Comparison of ENCODE assay signal across 8 mouse cellular contexts in the genomic region with DNA sequence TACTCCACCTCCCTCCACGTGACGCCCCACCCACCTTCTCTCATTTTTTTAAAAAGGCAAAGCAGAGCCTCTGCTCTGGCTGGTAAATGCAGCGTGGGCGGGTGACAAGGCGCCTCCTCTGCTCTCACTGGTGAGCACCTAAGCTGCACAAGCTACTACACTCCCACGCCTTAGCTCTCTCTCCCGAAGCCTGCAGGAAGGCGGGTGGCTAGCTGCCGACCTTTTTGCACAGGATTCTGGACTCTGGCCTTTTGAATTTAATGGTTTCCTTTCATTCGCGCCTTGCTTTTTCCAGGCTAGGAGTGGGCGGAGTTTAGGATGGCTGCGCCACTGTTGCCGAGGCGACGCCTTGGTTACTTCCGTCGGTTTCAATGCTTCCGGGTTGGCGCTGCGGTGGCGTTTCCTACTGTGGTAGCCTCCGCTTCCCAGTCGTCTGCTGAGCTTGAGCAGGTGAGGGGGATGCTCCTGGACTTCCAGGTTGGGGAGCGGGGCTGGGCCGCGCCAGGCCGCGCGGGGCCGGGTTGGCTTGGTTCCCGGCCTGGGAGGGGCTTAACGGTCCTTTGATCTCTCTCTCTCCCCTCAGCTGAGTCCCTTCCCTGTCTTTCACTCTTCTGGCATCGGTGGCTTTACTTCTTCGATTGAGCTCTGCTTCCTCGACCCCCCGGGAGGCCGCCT. TPM values are rescaled to one million over a fixed set of nuclear protein-coding genes. Genes with fewer than 3 reads are reported as not detected.
DNase-seq lines count a peak whose midpoint lies in the region; ATAC-seq and TF ChIP-seq lines count a peak whose summit lies in the region.

Gene Slc25a14 (plus strand): TSS at position 35 of the 675 bp plus-strand sequence.

- TF ChIP-seq POLR2A in bone marrow macrophage, adult 2 months (IDR thresholded peaks at IDR 0.05; ENCODE audit: borderline replicate concordance, low read depth, low read length): no peak
- peak; percentile 48 for TF ChIP-seq POLR2A in embryonic fibroblast, embryonic 13.5 days (IDR thresholded peaks at IDR 0.05; ENCODE audit: low read depth, low read length)

- TF ChIP-seq CTCF in bone marrow macrophage, adult 2 months (IDR thresholded peaks at IDR 0.05; ENCODE audit: low read depth, low read length): no peak
- TF ChIP-seq CTCF in embryonic fibroblast, embryonic 13.5 days (IDR thresholded peaks at IDR 0.05; ENCODE audit: borderline replicate concordance, insufficient read depth, low read length): no peak

- DNase-seq in 416B (ENCODE audit: low read depth) (peak; percentile 81), liver (peak; percentile 77)
- peak; percentile 70 to 80 for DNase-seq in heart, adult 9 months (ENCODE audit: low spot score in 2 of 2)
- peak; percentile 60 to 77 for DNase-seq in spleen, postnatal 4 days (ENCODE audit: low spot score in 2 of 2)

- no peaks in the 10 kb centered on the region for H3K36me3 ChIP-seq in kidney, embryonic 15.5 days

- peak within 1 kb of the TSS; percentile 78 for H3K4me3 ChIP-seq in bone marrow macrophage, adult 2 months (ENCODE audit: insufficient read depth, low read length)
- H3K4me3 ChIP-seq in embryonic fibroblast, embryonic 13.5 days (ENCODE audit: insufficient read depth, low read length): peak within 1 kb of the TSS; percentile 66
- H3K4me3 ChIP-seq in kidney, embryonic 15.5 days (replicated peaks): peak within 1 kb of the TSS; percentile 63

- H3K4me2 ChIP-seq in kidney, embryonic 15.5 days: peak within 1 kb of the TSS; percentile 59

- no peaks in the 10 kb centered on the region for H3K9me3 ChIP-seq in kidney, embryonic 15.5 days (replicated peaks)

- no peaks in the 10 kb centered on the region for H3K4me1 ChIP-seq in bone marrow macrophage, adult 2 months (ENCODE audit: control insufficient read depth, insufficient read depth, low read length)
- no peaks in the 10 kb centered on the region for H3K4me1 ChIP-seq in embryonic fibroblast, embryonic 13.5 days (ENCODE audit: control insufficient read depth, insufficient read depth, low read length)
- no peaks in the 10 kb centered on the region for H3K4me1 ChIP-seq in kidney, embryonic 15.5 days

- 8% methylated on average over 32 of the region's 38 CpGs for WGBS in kidney, embryonic 15.5 days

- H3K9ac ChIP-seq in kidney, embryonic 15.5 days: peak within 1 kb of the TSS; percentile 49

- H3K27ac ChIP-seq in bone marrow macrophage, adult 2 months (ENCODE audit: insufficient read depth, low read depth, low read length): peak within 1 kb of the TSS; percentile 50
- H3K27ac ChIP-seq in embryonic fibroblast, embryonic 13.5 days (ENCODE audit: insufficient read depth, low read length): peak within 1 kb of the TSS; percentile 65
- peak within 1 kb of the TSS; percentile 93 for H3K27ac ChIP-seq in kidney, embryonic 15.5 days

- peak; percentile 97 for ATAC-seq in kidney, embryonic 15.5 days (replicated peaks; ENCODE audit: low FRiP score)
- peak; percentile 93 for ATAC-seq in monocyte, adult 5-6 weeks (replicated peaks; ENCODE audit: insufficient number of reproducible peaks, low FRiP score, low TSS enrichment, poor library complexity, severe bottlenecking)

- no peaks in the 10 kb centered on the region for H3K27me3 ChIP-seq in kidney, embryonic 15.5 days

RNA-seq across cellular contexts. Expression of gene Slc25a14, which starts in this region (rescaled TPM):
- polyA plus RNA-seq in bone marrow macrophage, adult 2 months (2012; ENCODE audit: insufficient read depth, insufficient read length, missing spikeins): 5.0 and 6.9 TPM in 2 replicates
- polyA plus RNA-seq in embryonic fibroblast, embryonic 13.5 days (2011; ENCODE audit: insufficient read length, low read depth, missing spikeins): 7.7 and 8.6 TPM in 2 replicates
- polyA plus RNA-seq in kidney, embryonic 15.5 days (2015; fragmentation: Nextera tagmentation; extraction: Ambion mirVana): 16.0 and 18.0 TPM in 2 replicates
- total RNA-seq in monocyte, adult 5-6 weeks (2017): 5.8 to 11.1 TPM (median 7.9 TPM) in 3 replicates

Comparison
In these comparisons a context has a peak if more than half of its experiments do, and no peak if none do; other contexts are left out.
1. Peak in every context shown above with its lines: DNase-seq, ATAC-seq, H3K4me3 ChIP-seq and H3K27ac ChIP-seq.